Mouse (Mus musculus) megakaryocyte, embryonic 14.5 days (primary cell): Measurements from ENCODE around the gene Nxph4.

Experiments
- FLI1 ChIP-seq: IDR thresholded peaks from 2 replicates; pipeline ENCODE4 v1.6.1; 2012; ENCODE audit warnings: low read length, inconsistent platforms, mixed read lengths
- GATA1 ChIP-seq: IDR thresholded peaks from 3 replicates; pipeline ENCODE4 v1.6.1; 2012; ENCODE audit warnings: mixed read lengths, low read length, inconsistent platforms, borderline replicate concordance

- TF ChIP-seq GATA1 (no peak), FLI1 (no peak)
Observed at GRCm38 (mm10) chr10:127548236-127548635, 13.9 kb upstream of the Nxph4 start.
